ENCODE assay signal across 14 mouse cellular contexts in the genomic region with DNA sequence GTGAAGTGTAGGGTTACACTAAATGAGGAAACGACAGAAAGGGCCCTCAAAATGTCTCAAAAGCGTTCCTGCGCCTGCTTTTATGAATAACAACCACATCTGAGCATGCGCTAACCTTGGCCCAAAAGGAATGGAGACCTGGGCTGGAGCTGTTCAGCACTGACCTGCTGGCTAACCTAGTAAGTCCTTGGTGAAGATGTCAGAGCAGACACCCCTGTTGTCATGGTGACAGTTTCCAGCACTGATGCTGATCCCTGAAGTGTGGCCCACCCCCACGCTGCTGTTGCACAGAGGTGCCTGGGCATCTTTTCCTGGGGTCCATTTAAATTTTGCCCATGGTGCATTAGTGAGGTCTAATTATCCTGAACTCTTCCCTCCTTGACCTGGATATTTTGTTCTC.
"Had no signal": no experiment of that assay in that cellular context is flagged by ENCODE, and none has a peak within 500 bp of the region (broad histone marks: within the 10 kb centered on the region; RNA-seq: fewer than 3 reads in every experiment).

No protein-coding gene starts in this region.

- H3K36me3 ChIP-seq: limb, embryonic 15.5 days; liver, embryonic 12.5 days had no signal

- H3K4me3 ChIP-seq: limb, embryonic 15.5 days; liver, embryonic 12.5 days; megakaryocyte, embryonic 14.5 days had no signal

- H3K27ac ChIP-seq: kidney, postnatal 0 days; limb, embryonic 15.5 days; liver, embryonic 12.5 days; macrophage had no signal

- H3K27me3 ChIP-seq: limb, embryonic 15.5 days had no signal

- ATAC-seq: liver, embryonic 12.5 days had no signal

- H3K9me3 ChIP-seq: limb, embryonic 15.5 days; liver, embryonic 12.5 days; megakaryocyte, embryonic 14.5 days had no signal

- H3K4me1 ChIP-seq: liver, embryonic 12.5 days; megakaryocyte, embryonic 14.5 days had no signal

- H3K9ac ChIP-seq: limb, embryonic 15.5 days; liver, embryonic 12.5 days; lung, embryonic 14.5 days had no signal

- H3K4me2 ChIP-seq: limb, embryonic 15.5 days; liver, embryonic 12.5 days; lung, embryonic 14.5 days had no signal

- DNase-seq: kidney, adult 11 months; kidney, adult 9 months; kidney, postnatal 36 days; layer of hippocampus, adult 9-11 months; layer of hippocampus, postnatal 36 days; lung, embryonic 14.5 days; lung, postnatal 10 days; right cerebral cortex, adult 18-20 months; right cerebral cortex, postnatal 25 days had no signal
